Mouse (Mus musculus) left cerebral cortex, adult 2 months (tissue): ENCODE data around the gene 1110059G10Rik. TPM values are rescaled to one million over a fixed set of nuclear protein-coding genes. Genes with fewer than 3 reads are reported as not detected.
A peak's percentile ranks its signal among the peaks of the same experiment; 100 is the strongest.

Source experiments
- DNase-seq, 2 experiments: peaks; one replicate each; pipeline ENCODE4 v3.0.0; 2021 to 2022; ENCODE audit warnings: low spot score in 2 of 2, mixed read lengths in 1 of 2; ENCODE audit errors: extremely low spot score in 1 of 2
- H3K27ac ChIP-seq: fragments of 200-600 bp; 2 replicates; pipeline ENCODE4 v1.8.1; 2022
- H3K4me3 ChIP-seq: fragments of 200-600 bp; 2 replicates; pipeline ENCODE4 v1.8.1; 2022
- CTCF ChIP-seq: fragments of 200-600 bp; IDR thresholded peaks from 2 replicates; pipeline ENCODE4 v1.8.1; 2022; ENCODE audit warnings: antibody characterized with exemption, mild to moderate bottlenecking, moderate library complexity
- intact Hi-C: fragments of 180-260 bp; cut with DNase I; formaldehyde crosslinking; loops from one replicate; pipeline ENCODE4 v1.15.1; 2025
- long read RNA-seq, 2 experiments: library from polyadenylated mRNA; stranded (forward); transcript quantifications; one replicate each; pipeline ENCODE4 v2.0.0; 2021; ENCODE audit warnings: borderline mapping rate in 2 of 2
- total RNA-seq, 2 experiments: library from RNA; stranded (reverse); gene quantifications; 2 replicates each; pipeline ENCODE4 v1.2.3; 2021

The 1110059G10Rik gene
- 10 to 100 TPM; 18.7 to 21.8 TPM for total RNA-seq
- long read RNA-seq, experiment 1, transcript 1110059G10Rik-201 (3 exons, 3,361 nt): major isoform, 5 of 6 reads
- long read RNA-seq, experiment 1, partial matches to known transcripts: 1 of 6 reads
- long read RNA-seq, experiment 1, other reads (novel, unspliced or antisense): 0 of 6 reads
- long read RNA-seq, experiment 2, partial matches to known transcripts: 0 of 3 reads
- long read RNA-seq, experiment 2, other reads (novel, unspliced or antisense): 0 of 3 reads

DNA sequence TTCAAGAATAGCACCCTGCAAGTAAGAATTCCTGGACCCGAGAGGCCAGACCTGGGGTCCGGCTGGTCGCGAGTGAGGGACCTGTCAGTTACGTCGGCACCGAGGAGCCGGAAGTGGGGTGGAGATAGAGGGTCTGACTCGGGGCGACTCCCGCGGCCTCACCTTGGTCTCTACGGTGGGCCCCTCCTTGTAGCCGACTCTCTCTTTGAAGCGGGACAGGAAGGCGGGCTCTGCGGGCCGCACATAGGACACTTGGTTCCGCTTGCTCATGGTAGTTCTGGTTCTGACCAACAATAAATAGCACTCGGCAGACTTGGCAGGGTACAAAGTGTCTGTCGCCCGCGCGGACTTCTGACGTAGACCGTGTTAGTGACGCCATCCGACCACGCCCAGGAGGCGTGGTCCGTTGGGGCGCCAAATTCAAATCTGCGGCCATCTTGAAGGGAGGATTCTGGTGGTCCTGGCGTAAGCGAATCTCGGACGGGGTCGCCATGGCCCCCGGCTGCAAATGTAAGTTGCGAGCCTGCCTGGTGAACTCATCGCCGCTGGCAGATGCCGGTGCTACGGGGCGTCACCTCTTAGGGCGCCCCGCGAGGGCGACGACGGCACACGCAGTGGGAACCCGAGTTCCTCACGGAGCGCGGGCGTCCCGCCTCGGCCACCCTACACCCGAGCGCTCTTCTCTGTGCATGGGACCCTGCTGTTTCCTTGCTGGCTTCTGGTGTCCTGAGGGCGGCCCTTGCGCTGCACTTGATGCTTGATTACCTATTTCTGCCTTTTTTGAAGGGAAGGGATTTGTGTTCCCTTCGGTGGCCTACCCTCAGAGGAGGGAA, at the start of gene 1110059G10Rik, which contains the start of gene Kif15:
Gene 1110059G10Rik (minus strand): TSS at position 358 of the 833 bp plus-strand sequence.
Gene Kif15 (plus strand): TSS at position 404 of the 833 bp plus-strand sequence.
- peak; percentile 31 for TF ChIP-seq CTCF
- intact Hi-C loops: loop anchor here (1.0 to 5.0 kb wide), 3 partner anchors 28 to 161 kb away; partner anchors contain the start of genes Exosc7, Tmem42, Zdhhc3 and Zfp105
- Histone ChIP-seq H3K4me3 (peak within 1 kb of the TSS; percentile 91), H3K27ac (peak within 1 kb of the TSS; percentile 97)
- peak; percentile 92 to 95 for DNase-seq

DNA sequence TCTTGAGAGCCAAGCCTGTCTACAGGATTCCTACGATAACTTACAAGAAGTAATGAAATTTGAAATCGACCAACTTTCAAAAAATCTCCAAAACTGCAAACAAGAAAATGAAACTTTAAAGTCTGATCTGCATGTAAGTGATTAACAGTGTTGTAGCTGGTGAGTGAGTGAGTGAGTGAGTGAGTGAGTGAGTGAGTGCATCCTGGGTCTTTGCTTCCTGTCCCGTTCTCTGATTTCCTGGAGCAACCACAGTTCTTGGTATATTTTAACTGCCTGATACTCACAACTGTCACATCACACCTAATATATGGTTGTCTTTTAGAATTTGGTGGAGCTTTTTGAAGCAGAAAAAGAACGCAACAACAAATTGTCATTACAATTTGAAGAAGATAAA, 48.4 kb upstream of the 1110059G10Rik start:
- no peak overlapping the region for H3K4me3 ChIP-seq
- no peak overlapping the region for H3K27ac ChIP-seq
- DNase-seq: no peak
- intact Hi-C loops: no loop called here
- TF ChIP-seq CTCF: no peak

- no peak for TF ChIP-seq CTCF
- no peak overlapping the region for H3K4me3 ChIP-seq
- DNase-seq: no peak
- intact Hi-C loops: no loop called here
- no peak overlapping the region for H3K27ac ChIP-seq
Observed at GRCm38 (mm10) chr9:122998406-122999192, 47.8 kb upstream of the 1110059G10Rik start.

- TF ChIP-seq CTCF: no peak
- Histone ChIP-seq H3K4me3 (no peak overlapping the region), H3K27ac (no peak overlapping the region)
- intact Hi-C loops: no loop called here
- DNase-seq: no peak
Observed at GRCm38 (mm10) chr9:122928915-122929314, 21.9 kb downstream of the 1110059G10Rik start.

- Histone ChIP-seq H3K27ac (peak within 1 kb of the TSS; percentile 71), H3K4me3 (peak within 1 kb of the TSS; percentile 71)
- DNase-seq: peak; percentile 58 to 59
- intact Hi-C loops: loop anchor here (1.0 to 2.0 kb wide), 2 partner anchors 28 to 57 kb away; partner anchors contain the start of genes 1110059G10Rik, Kif15 and Zfp445
- TF ChIP-seq CTCF: no peak; the same call in 1 of the 2 replicates
Observed at GRCm38 (mm10) chr9:122922936-122923381, 27.8 kb downstream of the 1110059G10Rik start, which contains the start of gene Zfp105. Gene Zfp105 (plus strand): TSS chr9:122923072.

- H3K4me3 ChIP-seq: peak overlapping the region; percentile 71
- intact Hi-C loops: loop anchor here (1.0 to 2.0 kb wide), 2 partner anchors 28 to 56 kb away; partner anchors contain the start of genes 1110059G10Rik, Kif15 and Zfp445
- peak overlapping the region; percentile 71 for H3K27ac ChIP-seq
- no peak for TF ChIP-seq CTCF
- no peak for DNase-seq
Observed at GRCm38 (mm10) chr9:122922436-122922835, 28.4 kb downstream of the 1110059G10Rik start.

DNA sequence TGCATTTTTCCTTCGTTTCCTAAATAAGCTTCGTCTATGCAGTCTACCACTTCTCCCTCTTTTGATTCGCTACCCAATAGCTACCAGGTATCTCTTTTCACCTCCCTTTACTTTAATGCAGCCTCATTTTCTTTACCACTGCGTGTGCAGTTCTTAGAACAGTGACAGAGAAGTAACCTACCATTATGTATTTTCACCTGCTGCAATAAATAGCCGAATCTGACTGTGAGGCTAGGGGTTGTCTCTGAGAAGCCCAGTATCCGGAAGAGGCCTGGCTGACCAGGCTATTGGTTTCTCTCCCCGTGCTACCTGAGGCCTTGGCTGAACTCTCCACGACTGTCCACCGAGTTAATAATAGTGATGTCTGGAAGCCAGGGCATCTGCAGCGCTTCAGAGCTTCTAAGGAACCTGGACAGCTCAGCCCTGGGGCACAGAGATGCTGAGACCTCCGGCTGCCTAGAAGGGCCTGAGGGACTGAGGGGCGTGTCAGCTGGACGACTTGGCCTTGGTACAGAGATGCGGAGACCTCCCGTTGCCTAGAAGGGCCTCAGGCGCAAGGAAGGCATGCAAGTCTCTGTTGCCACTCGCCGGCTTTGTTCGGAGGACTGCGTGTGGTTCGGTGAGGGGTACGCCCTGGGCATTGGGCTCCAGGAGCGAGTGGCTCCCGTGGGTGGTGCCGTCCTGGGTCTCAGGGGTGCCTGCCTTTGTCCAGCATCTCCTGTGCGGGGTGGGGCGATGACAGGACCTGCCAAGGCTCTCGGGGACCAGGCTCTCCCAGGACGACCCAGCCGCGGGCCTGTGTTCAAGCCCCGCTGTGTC, 47.9 kb downstream of the 1110059G10Rik start:
- peak; percentile 35 to 38 for DNase-seq
- no peak overlapping the region; the same call in 1 of the 2 replicates for H3K27ac ChIP-seq
- peak overlapping the region; percentile 55 for H3K4me3 ChIP-seq
- no peak for TF ChIP-seq CTCF
- intact Hi-C loops: no loop called here

DNA sequence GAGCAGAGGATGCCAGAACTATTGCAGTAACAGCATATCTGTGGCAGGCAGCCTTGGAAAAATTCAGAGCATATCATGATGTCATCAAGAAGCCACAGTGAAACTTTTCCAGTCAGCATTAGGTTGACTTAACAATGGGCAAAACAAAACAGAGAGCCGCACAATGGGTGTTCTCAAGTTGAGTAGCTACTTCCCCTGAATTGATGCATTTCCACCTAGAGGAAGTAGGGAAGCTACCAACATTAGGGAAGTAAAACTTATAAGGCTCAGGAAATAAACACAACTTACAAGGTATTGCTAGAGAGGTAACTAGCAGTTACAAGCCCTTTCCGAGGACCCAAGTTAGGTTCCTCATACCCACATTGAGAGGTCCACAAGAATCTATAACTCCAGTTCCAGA, 49.8 kb downstream of the 1110059G10Rik start:
- intact Hi-C loops: no loop called here
- TF ChIP-seq CTCF: no peak
- no peak for DNase-seq
- H3K4me3 ChIP-seq: no peak overlapping the region
- no peak overlapping the region for H3K27ac ChIP-seq

Other genes with a start within 250 kb of the 1110059G10Rik start
- gene Topaz1, start 203.7 kb downstream of the 1110059G10Rik start, total RNA-seq: not detected
- 10 to 100 TPM; 17.4 to 17.8 TPM for gene Tcaim, start 145.5 kb downstream of the 1110059G10Rik start, total RNA-seq
- gene Gm35549, start 107.0 kb downstream of the 1110059G10Rik start, total RNA-seq: not detected
- gene Zfp445, start 85.0 kb downstream of the 1110059G10Rik start, total RNA-seq: 100 to 1,000 TPM; 169 to 173 TPM
- 1 to 10 TPM; 5.0 to 5.8 TPM for gene Zkscan7, start 65.3 kb downstream of the 1110059G10Rik start, total RNA-seq
- 1 to 10 TPM; 7.9 to 8.3 TPM for gene Zfp105, start 27.9 kb downstream of the 1110059G10Rik start, total RNA-seq
- 1 to 10 TPM; 1.3 to 1.5 TPM for gene Kif15, start within 50 bp of the 1110059G10Rik start, total RNA-seq
- 10 to 100 TPM; 23.5 to 27.1 TPM for gene Tmem42, start 70.3 kb upstream of the 1110059G10Rik start, total RNA-seq
- gene Tgm4, start 83.7 kb upstream of the 1110059G10Rik start, total RNA-seq: 1 to 10 TPM; 1.8 to 2.6 TPM
- 10 to 100 TPM; 61.9 to 68.6 TPM for gene Zdhhc3, start 162.2 kb upstream of the 1110059G10Rik start, total RNA-seq
- 10 to 100 TPM; 43.0 to 48.9 TPM for gene Exosc7, start 162.2 kb upstream of the 1110059G10Rik start, total RNA-seq
- 1 to 10 TPM; 2.6 to 3.1 TPM for gene Clec3b, start 199.9 kb upstream of the 1110059G10Rik start, total RNA-seq